Mouse (Mus musculus): ENCODE measurements at regions not wholly inside any gene's neighbourhood (a gene's known extent, or its start where the extent isn't known, plus 50 kb on each side); places are given as distances from the start of the nearest gene placed in this dataset.
A peak's percentile ranks its signal among the peaks of the same experiment; 100 is the strongest.

- DNase-seq, result no peak
Measured at GRCm38 (mm10) chr14:86443921-86444835, 696.9 kb downstream of the Diaph3 start.

GRCm38 (mm10) chr14:86441895-86442679 is 698.9 kb downstream of the Diaph3 start:
- no peak for DNase-seq

GRCm38 (mm10) chr14:86437383-86437782 is 703.7 kb downstream of the Diaph3 start:
- DNase-seq, result no peak

GRCm38 (mm10) chr14:86435345-86435744 is 705.7 kb downstream of the Diaph3 start:
- no peak for DNase-seq

GRCm38 (mm10) chr14:86431215-86431816 is 709.7 kb downstream of the Diaph3 start:
- DNase-seq, result peak; percentile 23

- DNase-seq, result no peak
Measured at GRCm38 (mm10) chr14:86421881-86422280, 719.2 kb downstream of the Diaph3 start.

- DNase-seq, result no peak
Measured at GRCm38 (mm10) chr14:86419959-86420598, 721.0 kb downstream of the Diaph3 start.

GRCm38 (mm10) chr14:86396876-86397275 is 744.2 kb downstream of the Diaph3 start:
- DNase-seq, result no peak

- peak; percentile 20 for DNase-seq
Measured at GRCm38 (mm10) chr14:86395951-86396361, 745.1 kb downstream of the Diaph3 start.

- no peak for DNase-seq
Measured at GRCm38 (mm10) chr14:86395531-86395930, 745.5 kb downstream of the Diaph3 start.

GRCm38 (mm10) chr14:86395068-86395467 is 746.0 kb downstream of the Diaph3 start:
- DNase-seq, result no peak

- no peak for DNase-seq
Measured at GRCm38 (mm10) chr14:86385136-86385535, 755.9 kb downstream of the Diaph3 start.

- DNase-seq, result no peak
Measured at GRCm38 (mm10) chr14:86365032-86365431, 776.0 kb downstream of the Diaph3 start.

GRCm38 (mm10) chr14:86360423-86361059 is 780.5 kb downstream of the Diaph3 start:
- peak; percentile 8 for DNase-seq

- DNase-seq, result no peak
Measured at GRCm38 (mm10) chr14:86358584-86358983, 782.5 kb downstream of the Diaph3 start.

GRCm38 (mm10) chr14:86350526-86350925 is 790.5 kb downstream of the Diaph3 start:
- peak; percentile 14 for DNase-seq

GRCm38 (mm10) chr14:86339007-86339406 is 802.0 kb downstream of the Diaph3 start:
- DNase-seq, result no peak

GRCm38 (mm10) chr14:86337052-86337451 is 804.0 kb downstream of the Diaph3 start:
- no peak for DNase-seq

GRCm38 (mm10) chr14:86335284-86335683 is 805.8 kb downstream of the Diaph3 start:
- DNase-seq, result no peak

GRCm38 (mm10) chr14:86329176-86329575 is 811.9 kb downstream of the Diaph3 start:
- no peak for DNase-seq

- DNase-seq, result peak; percentile 28
Measured at GRCm38 (mm10) chr14:86327646-86328045, 813.4 kb downstream of the Diaph3 start.

GRCm38 (mm10) chr14:86322365-86322764 is 818.7 kb downstream of the Diaph3 start:
- peak; percentile 19 for DNase-seq
